Mouse (Mus musculus) lung, postnatal 0 days (tissue): ENCODE data around the gene Naa30.

Experiments
- CTCF ChIP-seq: IDR thresholded peaks from 2 replicates; pipeline ENCODE4 v1.5.1; 2016; ENCODE audit warnings: antibody characterized with exemption, mild to moderate bottlenecking
- EP300 ChIP-seq: IDR thresholded peaks from 2 replicates; pipeline ENCODE4 v1.6.1; 2016; ENCODE audit warnings: antibody characterized with exemption, mild to moderate bottlenecking, control low read depth

DNA sequence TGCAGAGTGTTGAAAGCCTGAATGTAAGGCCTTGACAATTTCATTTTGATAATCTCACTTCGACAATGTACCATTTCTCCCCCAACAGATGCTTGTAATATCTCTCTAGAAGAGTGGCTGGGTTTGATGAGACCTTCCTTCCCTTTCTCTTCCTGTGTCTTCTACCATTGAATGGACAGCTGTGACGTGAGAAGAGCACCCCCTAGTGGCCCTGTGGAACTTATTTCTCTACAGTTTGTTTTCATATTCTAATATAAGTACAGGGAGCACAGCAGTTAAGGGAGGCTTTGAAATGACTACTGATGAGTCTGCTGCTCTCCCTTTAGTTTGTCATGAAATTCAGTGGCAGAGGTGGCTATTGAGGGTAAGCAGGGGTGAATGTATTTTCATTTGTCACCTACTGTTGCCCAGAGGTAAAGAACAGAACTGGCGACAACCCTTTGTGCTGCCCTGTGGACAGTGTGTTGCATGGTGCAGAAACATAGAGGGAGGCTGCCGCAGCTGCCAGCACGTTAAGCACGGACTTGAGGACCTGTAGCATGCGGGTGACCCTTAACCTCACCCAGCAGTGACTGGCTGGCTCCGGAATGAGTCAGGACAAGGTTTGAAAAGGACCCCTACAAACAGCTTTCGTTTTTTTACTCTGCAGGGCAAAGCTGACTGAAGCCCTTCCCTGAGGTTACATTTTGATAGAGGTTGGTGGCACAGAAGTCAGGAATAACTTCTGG, 62.9 kb downstream of the Naa30 start:
- TF ChIP-seq CTCF (peak; percentile 87), EP300 (no peak)
